Mouse (Mus musculus) lung, postnatal 0 days (tissue): ENCODE measurements at regions not wholly inside any gene's neighbourhood (a gene's known extent, or its start where the extent isn't known, plus 50 kb on each side); places are given as distances from the start of the nearest gene placed in this dataset.

Source experiments
- CTCF ChIP-seq: IDR thresholded peaks from 2 replicates; pipeline ENCODE4 v1.5.1; 2016; ENCODE audit warnings: antibody characterized with exemption, mild to moderate bottlenecking
- EP300 ChIP-seq: IDR thresholded peaks from 2 replicates; pipeline ENCODE4 v1.6.1; 2016; ENCODE audit warnings: antibody characterized with exemption, mild to moderate bottlenecking, control low read depth

GRCm38 (mm10) chr6:13758946-13759345 is 80.8 kb downstream of the Gpr85 start:
- no peak for TF ChIP-seq EP300
- TF ChIP-seq CTCF = peak; percentile 51
